In genomic region chr9:89104576-89104975, GRCm38 (mm10) we compare ENCODE assay signal across 13 mouse cellular contexts. TPM values are rescaled to one million over a fixed set of nuclear protein-coding genes. Genes with fewer than 3 reads are reported as not detected.
DNase-seq lines count a peak whose midpoint lies in the region; TF ChIP-seq lines count a peak whose summit lies in the region.
"Not testable (repeated sequence)": the region's sequence is repeated elsewhere in the genome, so short reads cannot be mapped to it uniquely, and the experiment has no call there.
"Had no signal": no experiment of that assay in that cellular context is flagged by ENCODE, and none has a peak within 500 bp of the region (broad histone marks: within the 10 kb centered on the region; RNA-seq: fewer than 3 reads in every experiment).

No protein-coding gene starts in this region.

- not testable (repeated sequence) for H3K27me3 ChIP-seq in CH12.LX (replicated peaks)

- not testable (repeated sequence) for TF ChIP-seq EP300 in CH12.LX (IDR thresholded peaks at IDR 0.05; ENCODE audit: low read length)

- H3K4me1 ChIP-seq in CH12.LX (ENCODE audit: control insufficient read depth in 1 of 2, insufficient read depth in 2 of 2) = not testable (repeated sequence)

- H3K27ac ChIP-seq in CH12.LX (ENCODE audit: insufficient read depth, low read depth) = not testable (repeated sequence)

- H3K9ac ChIP-seq in CH12.LX (ENCODE audit: insufficient read depth, low read depth) = not testable (repeated sequence)

- H3K4me2 ChIP-seq in CH12.LX (ENCODE audit: insufficient read depth, low read depth, poor library complexity, severe bottlenecking) = not testable (repeated sequence)

- in situ Hi-C loops in CH12.LX (cut with MboI; ENCODE audit: low pct_ligation_motif_present, low pct_unique_long_range_greater_than_20kb, low sequenced_read_pairs) = not testable (repeated sequence)

- H3K9me3 ChIP-seq in CH12.LX (replicated peaks; ENCODE audit: low read length) = not testable (repeated sequence)

- TF ChIP-seq CTCF in CH12.LX (conservative IDR thresholded peaks at IDR 0.05 in 1 of 2, IDR thresholded peaks at IDR 0.05 in 1 of 2; ENCODE audit: low read depth in 2 of 2, low read length in 2 of 2) = not testable (repeated sequence)

- H3K79me2 ChIP-seq in CH12.LX (replicated peaks; ENCODE audit: control insufficient read depth, extremely low read depth, insufficient read depth, poor library complexity, severe bottlenecking) = not testable (repeated sequence)

- TF ChIP-seq RAD21 in CH12.LX (IDR thresholded peaks at IDR 0.05; ENCODE audit: low read depth, low read length) = not testable (repeated sequence)

- not testable (repeated sequence) for H3K36me3 ChIP-seq in CH12.LX (replicated peaks in 1 of 2; ENCODE audit: control insufficient read depth in 1 of 2, insufficient read depth in 1 of 2, low read length in 1 of 2)

- dilution Hi-C loops in CH12.LX (cut with MboI; ENCODE audit: extremely low pct_ligation_motif_present, extremely low pct_unique_long_range_greater_than_20kb, low sequenced_read_pairs) = not testable (repeated sequence)

- not testable (repeated sequence) for TF ChIP-seq POLR2A in CH12.LX (IDR thresholded peaks at IDR 0.05; ENCODE audit: low read depth, low read length)

- not testable (repeated sequence) for H3K4me3 ChIP-seq in CH12.LX (replicated peaks in 1 of 3; ENCODE audit: low read depth in 2 of 3, low read length in 2 of 3, poor library complexity in 1 of 3)

- DNase-seq in 3T3-L1 (ENCODE audit: low read depth, low spot score) = peak; percentile 60
- DNase-seq in A20 (ENCODE audit: low read depth, low spot score) = peak; percentile 12
- DNase-seq in CH12.LX (ENCODE audit: extremely low read depth) = peak; percentile 5
- DNase-seq in ES-CJ7 (ENCODE audit: low read depth, low spot score) = peak; percentile 38
- DNase-seq in R1 (ENCODE audit: low read depth, low spot score) = peak; percentile 81
- peak; percentile 48 for DNase-seq in ZHBTc4 (ENCODE audit: low read depth, low spot score)

RNA-seq across cellular contexts. Expression of gene Trim43b, which starts 11.9 kb away (rescaled TPM):
- 0.29 and 0.42 TPM in 2 replicates for total RNA-seq in CH12.LX (2012; rRNA removed)
- 0.82 and 1.5 TPM in 2 replicates for total RNA-seq in CH12.LX (2014; rRNA removed)
- not detected in 2 replicates for polyA plus RNA-seq in CH12.LX (2012; ENCODE audit: insufficient read length, low read depth)
- total RNA-seq: MEL had no signal
- polyA plus RNA-seq: adrenal gland, adult 2 months; brain, embryonic 14.5 days; C2C12; CD4-positive, CD25-positive, alpha-beta regulatory T cell, adult 4 months; cerebellum, adult 2 months; G1E had no signal

Comparison
In these comparisons a context has a peak if more than half of its experiments do, and no peak if none do; other contexts are left out.
1. DNase-seq: peak in every context shown above with its lines; median percentile 81 in R1; 60 in 3T3-L1; 48 in ZHBTc4; 38 in ES-CJ7; 12 in A20; 5 in CH12.LX.